Mouse (Mus musculus): ENCODE results near the gene Fat3.

Fat3 gene

GRCm38 (mm10) chr9:16029066-16029465 lies 472.0 kb downstream of the Fat3 start:
- peak in 1 of 2 experiments; percentile 51 for DNase-seq (ENCODE audit: low spot score in 2 of 2)

- DNase-seq (ENCODE audit: low spot score in 2 of 2), result peak; percentile 56 to 57
These were observed 472.6 kb downstream of the Fat3 start for GRCm38 (mm10) chr9:16028394-16028911.

- no peak for DNase-seq (ENCODE audit: low spot score in 2 of 2)
These were observed 475.0 kb downstream of the Fat3 start for GRCm38 (mm10) chr9:16026054-16026453.

- peak; percentile 41 to 70 for DNase-seq (ENCODE audit: low spot score in 2 of 2)
These were observed 476.4 kb downstream of the Fat3 start for GRCm38 (mm10) chr9:16024706-16025105.

- peak; percentile 62 to 65 for DNase-seq (ENCODE audit: low spot score in 2 of 2)
These were observed 487.0 kb downstream of the Fat3 start for GRCm38 (mm10) chr9:16014115-16014514.

- peak; percentile 42 to 68 for DNase-seq (ENCODE audit: low spot score in 2 of 2)
These were observed 489.7 kb downstream of the Fat3 start for GRCm38 (mm10) chr9:16011382-16011781.

- no peak for DNase-seq (ENCODE audit: low spot score in 2 of 2)
These were observed 493.6 kb downstream of the Fat3 start for GRCm38 (mm10) chr9:16007516-16007915.

GRCm38 (mm10) chr9:16002991-16003390 lies 498.1 kb downstream of the Fat3 start:
- no peak for DNase-seq (ENCODE audit: low spot score in 2 of 2)

GRCm38 (mm10) chr9:15994762-15995161 lies 506.3 kb downstream of the Fat3 start:
- no peak for DNase-seq (ENCODE audit: low spot score in 2 of 2)

GRCm38 (mm10) chr9:15994177-15994576 lies 506.9 kb downstream of the Fat3 start:
- DNase-seq (ENCODE audit: low spot score in 2 of 2), result no peak

GRCm38 (mm10) chr9:15992158-15992846 lies 508.8 kb downstream of the Fat3 start:
- DNase-seq (ENCODE audit: low spot score in 2 of 2), result no peak

- DNase-seq (ENCODE audit: low spot score in 2 of 2), result no peak
These were observed 522.8 kb downstream of the Fat3 start for GRCm38 (mm10) chr9:15978317-15978716.

- peak in 1 of 2 experiments; percentile 36 for DNase-seq (ENCODE audit: low spot score in 2 of 2)
These were observed 524.0 kb downstream of the Fat3 start for GRCm38 (mm10) chr9:15976959-15977663.

- DNase-seq (ENCODE audit: low spot score in 2 of 2), result no peak
These were observed 525.1 kb downstream of the Fat3 start for GRCm38 (mm10) chr9:15975999-15976398.

- no peak for DNase-seq (ENCODE audit: low spot score in 2 of 2)
These were observed 528.9 kb downstream of the Fat3 start for GRCm38 (mm10) chr9:15972201-15972600.

- DNase-seq (ENCODE audit: low spot score in 2 of 2), result no peak
These were observed 529.7 kb downstream of the Fat3 start for GRCm38 (mm10) chr9:15971393-15971792.

- DNase-seq (ENCODE audit: low spot score in 2 of 2), result no peak
These were observed 536.9 kb downstream of the Fat3 start for GRCm38 (mm10) chr9:15964198-15964597.

- DNase-seq (ENCODE audit: low spot score in 2 of 2), result no peak
These were observed 538.2 kb downstream of the Fat3 start for GRCm38 (mm10) chr9:15962886-15963285.

- no peak for DNase-seq (ENCODE audit: low spot score in 2 of 2)
These were observed 542.8 kb downstream of the Fat3 start for GRCm38 (mm10) chr9:15958224-15958787.

- no peak for DNase-seq (ENCODE audit: low spot score in 2 of 2)
These were observed 543.3 kb downstream of the Fat3 start for GRCm38 (mm10) chr9:15957816-15958215.

- no peak for DNase-seq (ENCODE audit: low spot score in 2 of 2)
These were observed 545.8 kb downstream of the Fat3 start for GRCm38 (mm10) chr9:15955147-15955782.

- DNase-seq (ENCODE audit: low spot score in 2 of 2), result no peak
These were observed 546.8 kb downstream of the Fat3 start for GRCm38 (mm10) chr9:15954338-15954704.
